Mouse (Mus musculus) duodenum, adult 2 months (tissue): ENCODE measurements around the gene Hist1h3d. TPM values are rescaled to one million over a fixed set of nuclear protein-coding genes. Genes with fewer than 3 reads are reported as not detected.

ENCODE experiments used
- polyA plus RNA-seq: library from polyadenylated mRNA; depleted of rRNA; stranded (reverse); fragments of >200 nt; gene quantifications from 2 replicates; pipeline ENCODE4 v1.2.3, GENCODE M21; 2012; ENCODE audit warnings: low replicate concordance; rRNA removed

Gene Hist1h3d
- 13.1 and 33.1 TPM in 2 replicates for polyA plus RNA-seq

GRCm38 (mm10) chr13:23575271-23575851 lies at the start of gene Hist1h3d:
Hist1h3d (plus strand) TSS chr13:23575763.

DNA sequence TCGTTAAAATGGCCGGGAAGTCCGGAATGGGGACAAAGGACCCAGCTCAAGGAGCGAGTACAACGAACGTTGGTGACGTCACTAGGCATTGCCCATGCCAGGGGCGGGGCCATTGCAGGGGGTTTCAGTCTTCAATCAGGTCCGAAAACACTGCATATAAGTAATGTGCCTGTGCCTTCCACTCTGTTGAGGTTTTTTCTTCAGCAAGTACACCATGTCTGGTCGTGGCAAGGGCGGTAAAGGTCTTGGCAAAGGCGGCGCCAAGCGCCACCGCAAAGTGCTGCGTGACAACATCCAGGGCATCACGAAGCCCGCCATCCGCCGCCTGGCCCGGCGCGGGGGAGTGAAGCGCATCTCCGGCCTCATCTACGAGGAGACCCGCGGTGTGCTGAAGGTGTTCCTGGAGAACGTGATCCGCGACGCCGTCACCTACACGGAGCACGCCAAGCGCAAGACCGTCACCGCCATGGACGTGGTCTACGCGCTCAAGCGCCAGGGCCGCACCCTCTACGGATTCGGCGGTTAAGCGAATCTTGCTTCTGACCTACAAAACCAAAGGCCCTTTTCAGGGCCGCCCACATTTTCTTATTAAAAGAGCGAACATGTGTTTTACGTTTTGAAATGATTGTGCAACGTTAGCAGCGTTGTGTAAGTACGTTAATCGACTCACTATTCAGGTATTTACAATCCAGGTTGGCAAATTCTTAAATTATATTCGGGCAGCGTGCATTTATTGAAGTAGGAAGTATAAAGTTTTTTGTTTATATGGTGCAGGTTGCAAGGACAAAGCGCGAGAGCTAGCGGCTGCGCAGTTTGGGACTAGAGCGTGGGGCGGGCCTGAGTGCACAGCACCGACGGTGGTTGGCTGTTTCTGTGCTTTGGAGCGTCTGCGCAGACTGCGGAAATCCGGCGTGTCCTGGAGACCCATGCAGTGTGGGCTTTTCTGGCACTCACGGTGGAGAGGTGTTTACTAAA lies 44.4 kb upstream of the Hist1h3d start, which contains the start of gene Hist1h4h:
Hist1h4h (plus strand) TSS at position 150 of the 975 bp plus-strand sequence.

GRCm38 (mm10) chr13:23533560-23534367 lies 41.8 kb upstream of the Hist1h3d start, which contains the start of gene Hist1h2af:
Hist1h2af (plus strand) TSS chr13:23533906.

GRCm38 (mm10) chr13:23535137-23536075 lies 40.2 kb upstream of the Hist1h3d start, which contains the start of gene Hist1h3g:
Hist1h3g (plus strand) TSS chr13:23535422.

DNA sequence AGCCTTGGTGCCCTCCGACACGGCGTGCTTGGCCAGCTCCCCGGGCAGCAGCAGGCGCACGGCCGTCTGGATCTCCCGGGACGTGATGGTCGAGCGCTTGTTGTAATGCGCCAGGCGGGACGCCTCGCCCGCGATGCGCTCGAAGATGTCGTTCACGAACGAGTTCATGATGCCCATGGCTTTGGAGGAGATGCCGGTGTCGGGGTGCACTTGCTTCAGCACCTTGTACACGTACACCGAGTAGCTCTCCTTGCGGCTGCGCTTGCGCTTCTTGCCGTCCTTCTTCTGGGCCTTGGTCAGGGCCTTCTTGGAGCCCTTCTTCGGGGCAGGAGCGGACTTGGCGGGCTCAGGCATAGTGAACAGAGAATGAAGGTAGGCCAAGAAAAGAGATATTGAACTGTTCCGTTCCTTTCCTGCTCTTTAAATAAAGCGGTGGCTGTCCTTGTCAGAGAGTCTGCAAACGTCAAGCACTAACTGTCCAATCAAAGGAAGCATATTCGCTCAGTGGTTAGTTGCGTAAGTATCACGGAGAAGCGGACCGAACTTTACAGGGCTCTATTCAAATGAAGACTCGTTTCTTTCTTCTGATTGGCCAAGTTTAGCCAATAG lies 32.5 kb upstream of the Hist1h3d start, which contains the start of gene Hist1h2bh:
Hist1h2bh (minus strand) TSS at position 394 of the 609 bp plus-strand sequence.

DNA sequence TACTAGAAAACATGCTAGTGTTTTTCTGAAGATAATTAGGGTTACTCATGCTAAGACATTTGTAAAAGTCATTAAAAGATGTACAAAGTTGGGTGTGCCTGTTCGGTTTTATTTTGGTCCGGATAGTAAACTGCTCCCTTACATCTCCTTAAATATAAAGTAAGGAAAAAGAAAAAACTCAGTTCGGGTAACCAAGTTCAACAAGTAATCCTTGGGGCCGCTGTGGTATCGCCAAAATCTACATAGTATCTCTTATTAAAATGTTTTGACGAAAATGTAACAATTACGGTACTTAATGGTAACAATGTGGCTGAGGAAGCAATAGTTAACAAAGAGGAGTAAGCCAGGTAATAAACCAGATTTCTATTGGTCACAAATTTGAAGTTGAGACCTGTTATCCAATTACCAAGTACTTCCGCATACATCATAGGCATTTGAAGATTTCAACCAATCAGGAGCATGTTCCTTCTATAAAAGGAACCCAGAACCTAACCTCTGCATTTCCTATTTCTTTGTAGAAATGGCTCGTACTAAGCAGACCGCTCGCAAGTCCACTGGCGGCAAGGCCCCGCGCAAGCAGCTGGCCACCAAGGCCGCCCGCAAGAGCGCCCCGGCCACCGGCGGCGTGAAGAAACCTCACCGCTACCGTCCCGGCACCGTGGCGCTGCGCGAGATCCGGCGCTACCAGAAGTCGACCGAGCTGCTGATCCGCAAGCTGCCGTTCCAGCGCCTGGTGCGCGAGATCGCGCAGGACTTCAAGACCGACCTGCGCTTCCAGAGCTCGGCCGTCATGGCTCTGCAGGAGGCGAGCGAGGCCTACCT lies 31.4 kb upstream of the Hist1h3d start, which contains the start of gene Hist1h3f:
Hist1h3f (plus strand) TSS at position 88 of the 822 bp plus-strand sequence.

DNA sequence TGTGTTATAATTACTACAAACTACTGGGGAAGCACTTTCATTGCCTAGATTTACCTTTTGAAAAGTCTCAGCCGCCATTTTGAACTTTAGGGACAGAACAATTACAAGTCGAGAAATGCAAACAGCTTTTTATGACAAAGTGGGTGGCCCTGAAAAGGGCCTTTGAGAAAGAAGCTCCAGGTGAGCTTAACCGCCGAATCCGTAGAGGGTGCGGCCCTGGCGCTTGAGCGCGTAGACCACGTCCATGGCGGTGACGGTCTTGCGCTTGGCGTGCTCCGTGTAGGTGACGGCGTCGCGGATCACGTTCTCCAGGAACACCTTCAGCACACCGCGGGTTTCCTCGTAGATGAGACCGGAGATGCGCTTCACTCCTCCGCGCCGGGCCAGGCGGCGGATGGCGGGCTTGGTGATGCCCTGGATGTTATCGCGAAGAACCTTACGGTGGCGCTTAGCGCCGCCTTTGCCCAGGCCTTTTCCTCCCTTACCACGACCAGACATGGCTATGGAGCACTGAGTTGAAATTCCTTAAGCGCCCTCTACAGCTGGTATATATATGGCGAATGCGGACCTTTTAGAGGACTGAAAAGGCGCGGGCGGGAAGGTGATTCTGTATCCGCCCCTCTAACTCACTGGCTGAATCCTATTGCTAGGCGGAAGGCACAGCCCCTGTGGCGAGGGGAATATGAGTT lies 24.3 kb upstream of the Hist1h3d start, which contains the start of gene Hist1h4f:
Hist1h4f (minus strand) TSS at position 503 of the 689 bp plus-strand sequence.

GRCm38 (mm10) chr13:23552962-23553361 lies 22.6 kb upstream of the Hist1h3d start, which contains the start of gene Hist1h1d:
Hist1h1d (plus strand) TSS chr13:23553262.

GRCm38 (mm10) chr13:23561883-23562659 lies 13.5 kb upstream of the Hist1h3d start, which contains the start of gene Hist1h3e:
Hist1h3e (minus strand) TSS chr13:23562369.

DNA sequence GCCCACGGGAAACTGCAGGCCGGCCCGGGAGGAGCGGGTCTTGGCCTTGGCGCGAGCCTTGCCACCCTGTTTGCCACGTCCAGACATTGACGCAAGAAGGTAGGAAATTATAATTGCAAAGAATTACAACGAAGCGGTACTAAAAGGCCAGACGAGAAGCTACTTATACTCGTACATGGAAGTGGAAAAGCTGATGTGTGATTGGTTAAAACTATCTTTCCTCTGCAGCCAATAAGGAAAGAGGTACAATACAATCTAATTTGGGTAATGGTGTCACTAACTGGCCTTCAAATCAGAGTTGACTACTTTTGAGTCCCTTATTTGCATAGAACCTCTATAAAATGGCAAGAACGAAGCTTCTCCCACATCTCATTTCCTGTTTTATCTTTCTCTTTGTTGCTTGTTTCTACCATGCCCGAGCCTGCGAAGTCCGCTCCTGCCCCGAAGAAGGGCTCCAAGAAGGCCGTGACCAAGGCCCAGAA lies 4.5 kb upstream of the Hist1h3d start, which contains the start of the genes Hist1h2ae and Hist1h2bg:
Hist1h2ae (minus strand) TSS at position 199 of the 482 bp plus-strand sequence.
Hist1h2bg (plus strand) TSS at position 375 of the 482 bp plus-strand sequence.

DNA sequence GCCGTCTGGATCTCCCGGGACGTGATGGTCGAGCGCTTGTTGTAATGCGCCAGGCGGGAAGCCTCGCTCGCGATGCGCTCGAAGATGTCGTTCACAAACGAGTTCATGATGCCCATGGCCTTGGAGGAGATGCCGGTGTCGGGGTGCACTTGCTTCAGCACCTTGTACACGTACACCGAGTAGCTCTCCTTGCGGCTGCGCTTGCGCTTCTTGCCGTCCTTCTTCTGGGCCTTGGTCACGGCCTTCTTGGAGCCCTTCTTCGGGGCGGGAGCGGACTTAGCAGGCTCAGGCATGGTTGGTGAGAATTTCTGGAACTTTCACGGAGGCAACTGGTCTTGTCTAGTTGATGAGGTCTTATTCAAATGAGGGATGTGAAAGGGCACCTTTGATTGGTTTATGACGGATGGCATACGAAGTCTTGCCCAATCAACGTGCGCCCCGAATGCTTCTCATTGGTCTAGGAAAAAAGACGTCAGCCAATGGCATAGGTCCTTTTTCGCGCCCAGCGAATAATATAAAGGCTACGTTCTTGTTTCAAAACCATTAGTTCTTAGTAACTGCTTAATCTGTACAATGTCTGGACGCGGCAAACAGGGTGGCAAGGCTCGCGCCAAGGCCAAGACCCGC lies 1.6 kb upstream of the Hist1h3d start, which contains the start of the genes Hist1h2bf and Hist1h2ad:
Hist1h2bf (minus strand) TSS at position 299 of the 627 bp plus-strand sequence.
Hist1h2ad (plus strand) TSS at position 484 of the 627 bp plus-strand sequence.

GRCm38 (mm10) chr13:23581408-23582218 lies 6.0 kb downstream of the Hist1h3d start, which contains the start of gene Hist1h4d:
Hist1h4d (plus strand) TSS chr13:23581598.

GRCm38 (mm10) chr13:23620733-23621531 lies 45.4 kb downstream of the Hist1h3d start, which contains the start of gene Hist1h2be:
Hist1h2be (minus strand) TSS chr13:23621124.

DNA sequence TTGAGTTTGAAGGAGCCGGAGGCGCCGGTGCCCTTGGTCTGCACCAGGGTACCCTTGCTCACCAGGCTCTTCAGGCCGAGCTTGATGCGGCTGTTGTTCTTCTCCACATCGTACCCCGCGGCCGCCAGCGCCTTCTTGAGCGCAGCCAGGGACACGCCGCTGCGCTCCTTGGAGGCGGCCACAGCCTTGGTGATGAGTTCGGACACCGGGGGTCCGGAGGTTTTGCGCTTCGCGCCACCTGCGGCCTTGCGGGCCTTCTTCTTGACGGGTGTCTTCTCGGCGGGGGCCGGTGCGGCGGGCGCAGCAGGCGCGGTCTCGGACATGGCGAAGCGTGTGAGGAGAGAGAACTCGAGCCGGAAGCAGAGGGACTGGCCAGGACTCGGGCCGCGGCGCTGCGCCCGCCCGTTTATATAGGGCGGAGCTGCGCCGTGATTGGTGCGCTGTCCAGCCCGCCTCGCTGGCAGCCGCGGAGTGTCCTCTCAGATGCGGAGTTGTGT lies 46.7 kb downstream of the Hist1h3d start, which contains the start of gene Hist1h1e:
Hist1h1e (minus strand) TSS at position 384 of the 497 bp plus-strand sequence.

